Mouse (Mus musculus) adipose tissue, adult 10 weeks (tissue): ENCODE measurements around the gene Wars. TPM values are rescaled to one million over a fixed set of nuclear protein-coding genes. Genes with fewer than 3 reads are reported as not detected.

Experiments
- polyA plus RNA-seq: library from polyadenylated mRNA; stranded (reverse); fragments of 350-450 nt; fragmentation: Illumina TruSeq; extraction: RNeasy Lipid Tissue Mini Kit (QIAGEN cat#74804); gene quantifications from one replicate; pipeline ENCODE4 v1.2.3, GENCODE M21; 2014; ENCODE audit warnings: low read depth, low replicate concordance

Gene Wars
- 354 TPM for polyA plus RNA-seq

GRCm38 (mm10) chr12:108893715-108894431 lies at the start of gene Wars:
TSS of gene Wars (minus strand) at chr12:108894174.

GRCm38 (mm10) chr12:108892989-108893714 lies 822 bp downstream of the Wars start, which contains the start of gene Wdr25:
TSS of gene Wdr25 (plus strand) at chr12:108893631.

GRCm38 (mm10) chr12:108835840-108836409 lies 58.0 kb downstream of the Wars start, which contains the start of the genes Slc25a29 and Slc25a47:
TSS of gene Slc25a29 (minus strand) at chr12:108835883.
TSS of gene Slc25a47 (plus strand) at chr12:108836046.

Other genes with a start within 250 kb of the Wars start
- 11.0 TPM for gene Degs2, start 191.9 kb downstream of the Wars start, polyA plus RNA-seq
- 36.1 TPM for gene Yy1, start 101.2 kb downstream of the Wars start, polyA plus RNA-seq
- gene Slc25a29, start 58.3 kb downstream of the Wars start, polyA plus RNA-seq, result 29.4 TPM
- gene Slc25a47, start 58.1 kb downstream of the Wars start, polyA plus RNA-seq, result 37.2 TPM
- gene Wdr25, start 543 bp downstream of the Wars start, polyA plus RNA-seq, result 23.3 TPM
- gene Begain, start 174.0 kb upstream of the Wars start, polyA plus RNA-seq, result 1.1 TPM